Mouse (Mus musculus): ENCODE data around the gene Mfsd11. TPM values are rescaled to one million over a fixed set of nuclear protein-coding genes. Genes with fewer than 3 reads are reported as not detected.

Gene Mfsd11
- polyA plus RNA-seq, 1 experiment from 2014 or later = 10.1 TPM

- Histone ChIP-seq H3K9ac (ENCODE audit: low read depth, low read length) (no peak overlapping the region), H3K36me3 (ENCODE audit: control insufficient read depth, insufficient read depth) (peaks cover 35% of the 10 kb centered on the region), H3K27me3 (ENCODE audit: control insufficient read depth, insufficient read depth, low read depth, low read length) (no peaks in the 10 kb centered on the region), H3K4me1 (ENCODE audit: control insufficient read depth, low read depth, low read length) (peaks cover 11% of the 10 kb centered on the region), H3K4me2 (ENCODE audit: low read depth, low read length) (peak overlapping the region; percentile 90), H3K27ac (ENCODE audit: low read length) (no peak overlapping the region), H3K4me3 (ENCODE audit: low read depth, low read length) (peak overlapping the region; percentile 44), H3K9me3 (replicated peaks; ENCODE audit: control insufficient read depth, low read length) (no peaks in the 10 kb centered on the region)
- 17% methylated on average over 4 of the region's 4 CpGs for WGBS (ENCODE audit: insufficient replicate concordance)
- ATAC-seq (ENCODE audit: low read depth) = no peak
Measured at GRCm38 (mm10) chr11:116850085-116850484, 2.2 kb upstream of the Mfsd11 start.

- H3K36me3 ChIP-seq (ENCODE audit: control insufficient read depth, insufficient read depth) = peaks cover 35% of the 10 kb centered on the region
- no peak for ATAC-seq (ENCODE audit: low read depth)
- peak overlapping the region; percentile 96 for H3K9ac ChIP-seq (ENCODE audit: low read depth, low read length)
- no peaks in the 10 kb centered on the region for H3K9me3 ChIP-seq (replicated peaks; ENCODE audit: control insufficient read depth, low read length)
- H3K27me3 ChIP-seq (ENCODE audit: control insufficient read depth, insufficient read depth, low read depth, low read length) = no peaks in the 10 kb centered on the region
- peak overlapping the region; percentile 90 for H3K4me2 ChIP-seq (ENCODE audit: low read depth, low read length)
- H3K27ac ChIP-seq (ENCODE audit: low read length) = peak overlapping the region; percentile 62
- peaks cover 12% of the 10 kb centered on the region for H3K4me1 ChIP-seq (ENCODE audit: control insufficient read depth, low read depth, low read length)
- peak overlapping the region; percentile 96 for H3K4me3 ChIP-seq (ENCODE audit: low read depth, low read length)
- WGBS (ENCODE audit: insufficient replicate concordance) = 11% methylated on average over 6 of the region's 6 CpGs
Measured at GRCm38 (mm10) chr11:116850833-116851477, 1.3 kb upstream of the Mfsd11 start.

DNA sequence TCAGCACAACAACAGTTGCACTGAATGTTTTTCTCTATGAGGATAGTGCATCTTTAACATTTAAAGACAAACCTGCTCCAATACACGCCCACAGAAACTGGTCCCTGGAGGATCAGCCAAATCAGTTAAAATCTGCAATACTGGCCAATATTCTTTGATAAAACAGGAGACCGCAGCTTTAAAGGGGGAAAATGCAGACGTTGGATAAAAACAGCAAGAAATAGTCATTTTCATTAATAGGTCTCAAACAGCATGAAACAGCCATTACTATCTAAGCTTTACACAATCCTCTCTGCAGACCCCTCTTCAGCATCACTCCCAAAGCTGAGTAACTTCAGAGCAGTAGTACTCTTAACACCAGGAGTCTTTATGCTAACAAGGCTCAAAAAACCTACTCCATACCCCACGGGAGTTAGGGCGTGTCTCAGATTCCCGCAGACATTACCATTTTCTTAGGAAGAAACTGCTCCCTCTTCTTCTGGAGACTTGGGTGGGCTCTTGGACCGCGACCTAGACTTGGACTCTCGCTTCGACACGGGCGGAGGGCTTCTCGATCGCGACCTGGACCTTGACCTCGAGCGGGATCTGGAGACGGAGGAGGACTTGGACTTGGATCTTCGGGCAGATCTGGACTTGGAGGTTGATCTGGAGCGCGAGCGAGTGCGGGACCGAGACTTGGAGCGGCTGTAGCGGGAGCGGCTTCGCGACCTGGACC, 507 bp upstream of the Mfsd11 start:
- 0% methylated on average over 29 of the region's 29 CpGs for WGBS (ENCODE audit: insufficient replicate concordance)
- no peak for ATAC-seq (ENCODE audit: low read depth)
- Histone ChIP-seq H3K27me3 (ENCODE audit: control insufficient read depth, insufficient read depth, low read depth, low read length) (no peaks in the 10 kb centered on the region), H3K4me2 (ENCODE audit: low read depth, low read length) (peak overlapping the region; percentile 90), H3K27ac (ENCODE audit: low read length) (peak overlapping the region; percentile 92), H3K9me3 (replicated peaks; ENCODE audit: control insufficient read depth, low read length) (no peaks in the 10 kb centered on the region), H3K9ac (ENCODE audit: low read depth, low read length) (peak overlapping the region; percentile 96), H3K4me3 (ENCODE audit: low read depth, low read length) (peak overlapping the region; percentile 96), H3K36me3 (ENCODE audit: control insufficient read depth, insufficient read depth) (peaks cover 35% of the 10 kb centered on the region), H3K4me1 (ENCODE audit: control insufficient read depth, low read depth, low read length) (peaks cover 12% of the 10 kb centered on the region)

- peaks cover 29% of the 10 kb centered on the region for H3K36me3 ChIP-seq (ENCODE audit: control insufficient read depth, insufficient read depth)
- H3K9ac ChIP-seq (ENCODE audit: low read depth, low read length) = peak within 1 kb of the TSS; percentile 96
- under 1% methylated on average over 72 of the region's 74 CpGs for WGBS (ENCODE audit: insufficient replicate concordance)
- H3K27ac ChIP-seq (ENCODE audit: low read length) = peak within 1 kb of the TSS; percentile 92
- no peaks in the 10 kb centered on the region for H3K27me3 ChIP-seq (ENCODE audit: control insufficient read depth, insufficient read depth, low read depth, low read length)
- peak within 1 kb of the TSS; percentile 90 for H3K4me2 ChIP-seq (ENCODE audit: low read depth, low read length)
- peak within 1 kb of the TSS; percentile 96 for H3K4me3 ChIP-seq (ENCODE audit: low read depth, low read length)
- peaks cover 12% of the 10 kb centered on the region for H3K4me1 ChIP-seq (ENCODE audit: control insufficient read depth, low read depth, low read length)
- no peaks in the 10 kb centered on the region for H3K9me3 ChIP-seq (replicated peaks; ENCODE audit: control insufficient read depth, low read length)
- peak; percentile 79 for ATAC-seq (ENCODE audit: low read depth)
Measured at GRCm38 (mm10) chr11:116852891-116853511, 761 bp downstream of the Mfsd11 start, which contains the start of gene Srsf2. Gene Srsf2, minus strand, starts transcription at chr11:116853094.

DNA sequence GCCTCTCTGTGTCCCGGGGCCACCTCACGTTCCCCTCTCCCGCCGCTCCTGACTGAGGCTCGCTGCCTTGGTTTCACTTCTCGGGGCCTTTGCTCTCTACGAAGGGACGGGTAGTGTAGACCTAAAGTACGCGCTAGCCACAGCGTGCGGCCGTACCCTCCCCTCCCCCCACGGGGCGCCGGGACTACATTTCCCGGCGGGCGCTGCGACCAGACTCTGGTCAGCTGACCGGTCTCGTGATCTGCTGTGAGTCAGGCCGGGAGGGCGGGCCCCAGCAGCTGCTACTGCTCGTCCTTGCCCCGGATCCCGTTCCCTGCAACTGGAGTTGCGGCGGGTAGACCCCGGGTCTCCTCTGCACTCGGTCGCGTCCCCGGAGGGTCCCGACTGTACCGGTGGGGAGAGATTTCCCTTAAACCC, 1.3 kb downstream of the Mfsd11 start:
- WGBS (ENCODE audit: insufficient replicate concordance) = under 1% methylated on average over 36 of the region's 36 CpGs
- peak; percentile 84 for ATAC-seq (ENCODE audit: low read depth)
- H3K4me1 ChIP-seq (ENCODE audit: control insufficient read depth, low read depth, low read length) = peaks cover 12% of the 10 kb centered on the region

GRCm38 (mm10) chr11:116854279-116854678, 2.0 kb downstream of the Mfsd11 start:
- Histone ChIP-seq H3K27me3 (ENCODE audit: control insufficient read depth, insufficient read depth, low read depth, low read length) (no peaks in the 10 kb centered on the region), H3K36me3 (ENCODE audit: control insufficient read depth, insufficient read depth) (peaks cover 20% of the 10 kb centered on the region), H3K4me2 (ENCODE audit: low read depth, low read length) (peak overlapping the region; percentile 87), H3K4me3 (ENCODE audit: low read depth, low read length) (peak overlapping the region; percentile 96), H3K4me1 (ENCODE audit: control insufficient read depth, low read depth, low read length) (peaks cover 12% of the 10 kb centered on the region), H3K9ac (ENCODE audit: low read depth, low read length) (peak overlapping the region; percentile 69), H3K27ac (ENCODE audit: low read length) (peak overlapping the region; percentile 92), H3K9me3 (replicated peaks; ENCODE audit: control insufficient read depth, low read length) (no peaks in the 10 kb centered on the region)
- ATAC-seq (ENCODE audit: low read depth) = no peak
- 18% methylated on average over 10 of the region's 10 CpGs for WGBS (ENCODE audit: insufficient replicate concordance)

More for the DNA sequence above, 1.3 kb downstream of the Mfsd11 start:
- Histone ChIP-seq H3K9me3 (replicated peaks; ENCODE audit: control insufficient read depth, low read length) (no peaks in the 10 kb centered on the region), H3K27ac (ENCODE audit: low read length) (peak overlapping the region; percentile 92), H3K36me3 (ENCODE audit: control insufficient read depth, insufficient read depth) (peaks cover 24% of the 10 kb centered on the region), H3K4me2 (ENCODE audit: low read depth, low read length) (peak overlapping the region; percentile 87), H3K9ac (ENCODE audit: low read depth, low read length) (peak overlapping the region; percentile 69), H3K27me3 (ENCODE audit: control insufficient read depth, insufficient read depth, low read depth, low read length) (no peaks in the 10 kb centered on the region), H3K4me3 (ENCODE audit: low read depth, low read length) (peak overlapping the region; percentile 96)

DNA sequence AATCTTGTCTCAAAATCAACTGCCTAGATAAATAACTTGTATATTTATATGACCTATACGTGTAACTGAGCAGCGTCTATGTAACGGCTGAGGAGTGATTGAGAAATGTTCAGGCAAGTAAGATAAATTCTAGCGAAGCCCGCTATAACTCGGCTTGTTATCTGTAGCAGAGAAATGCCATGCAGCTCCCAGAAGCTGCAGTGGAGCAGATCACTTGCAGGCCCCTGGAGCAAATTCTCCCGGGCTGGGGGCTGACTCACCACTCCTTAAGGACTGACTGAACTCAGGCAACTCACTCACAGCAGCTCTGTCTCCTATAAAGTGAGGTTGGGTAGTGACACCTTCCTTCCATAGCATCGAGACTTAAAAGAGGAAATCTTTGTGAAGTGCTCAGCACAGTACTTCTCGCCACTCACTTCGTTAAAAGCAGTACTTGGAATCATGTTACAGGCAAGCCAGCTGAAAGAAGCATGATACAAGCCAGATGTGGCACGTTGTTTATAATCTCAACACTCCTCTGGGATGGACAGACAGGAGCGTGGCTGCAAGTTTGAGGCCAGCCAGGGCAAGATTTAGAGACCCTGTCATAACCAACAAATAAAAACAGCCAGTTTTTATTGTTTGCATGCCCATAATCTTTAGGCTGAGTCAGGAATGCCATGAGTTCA, 5.1 kb downstream of the Mfsd11 start:
- 61% methylated on average over 12 of the region's 12 CpGs for WGBS (ENCODE audit: insufficient replicate concordance)
- no peak for ATAC-seq (ENCODE audit: low read depth)

DNA sequence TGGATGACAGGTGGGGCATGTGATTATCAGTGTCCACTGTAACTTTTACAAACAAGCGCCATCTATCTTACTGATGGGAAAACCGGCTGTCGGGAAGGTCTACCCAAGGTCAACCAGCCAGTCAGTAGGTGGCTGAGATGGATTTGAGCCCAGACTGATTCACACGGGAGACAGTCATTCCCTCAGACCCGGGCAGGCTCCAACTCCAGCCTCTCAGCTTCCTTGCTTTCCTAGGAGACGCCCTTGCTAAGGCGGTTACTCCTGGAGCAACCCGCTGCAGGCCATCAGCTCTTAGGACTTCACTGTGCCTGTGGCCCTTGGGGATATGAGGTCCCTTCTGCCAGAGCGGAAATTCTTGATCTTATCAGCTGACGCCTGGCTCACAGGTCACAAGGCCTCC, 12.2 kb downstream of the Mfsd11 start:
- no peaks in the 10 kb centered on the region for H3K27me3 ChIP-seq (ENCODE audit: control insufficient read depth, insufficient read depth, low read depth, low read length)
- H3K27ac ChIP-seq (ENCODE audit: low read length) = no peak overlapping the region
- 65% methylated on average over 10 of the region's 10 CpGs for WGBS (ENCODE audit: insufficient replicate concordance)
- no peak overlapping the region for H3K9ac ChIP-seq (ENCODE audit: low read depth, low read length)
- H3K36me3 ChIP-seq (ENCODE audit: control insufficient read depth, insufficient read depth) = peaks cover 7% of the 10 kb centered on the region
- no peak overlapping the region for H3K4me2 ChIP-seq (ENCODE audit: low read depth, low read length)
- no peak for ATAC-seq (ENCODE audit: low read depth)
- no peaks in the 10 kb centered on the region for H3K4me1 ChIP-seq (ENCODE audit: control insufficient read depth, low read depth, low read length)
- H3K9me3 ChIP-seq (replicated peaks; ENCODE audit: control insufficient read depth, low read length) = no peaks in the 10 kb centered on the region
- H3K4me3 ChIP-seq (ENCODE audit: low read depth, low read length) = no peak overlapping the region

More for the DNA sequence above, 5.1 kb downstream of the Mfsd11 start:
- H3K4me1 ChIP-seq (ENCODE audit: control insufficient read depth, low read depth, low read length) = peaks cover 10% of the 10 kb centered on the region
- peaks cover 6% of the 10 kb centered on the region; the same call in 1 of the 2 replicates for H3K36me3 ChIP-seq (ENCODE audit: control insufficient read depth, insufficient read depth)
- H3K4me3 ChIP-seq (ENCODE audit: low read depth, low read length) = no peak overlapping the region
- no peaks in the 10 kb centered on the region for H3K9me3 ChIP-seq (replicated peaks; ENCODE audit: control insufficient read depth, low read length)
- H3K27me3 ChIP-seq (ENCODE audit: control insufficient read depth, insufficient read depth, low read depth, low read length) = no peaks in the 10 kb centered on the region
- no peak overlapping the region for H3K27ac ChIP-seq (ENCODE audit: low read length)
- H3K4me2 ChIP-seq (ENCODE audit: low read depth, low read length) = no peak overlapping the region
- H3K9ac ChIP-seq (ENCODE audit: low read depth, low read length) = no peak overlapping the region
